Mouse (Mus musculus) intestine, embryonic 15.5 days (tissue): ENCODE data around the gene Fbxo10. TPM values are rescaled to one million over a fixed set of nuclear protein-coding genes. Genes with fewer than 3 reads are reported as not detected.
"Not testable (repeated sequence)": the region's sequence is repeated elsewhere in the genome, so short reads cannot be mapped to it uniquely, and the experiment has no call there.

Source experiments
- ATAC-seq: fragments of 200-750 bp; cut with Nextera tagmentation; 2 replicates; pipeline ENCODE4 v1.8.0; 2017; ENCODE audit warnings: moderate TSS enrichment, moderate library complexity
- H3K27ac ChIP-seq: fragments of 300-500 bp; sonication (generic); 2 replicates; pipeline ENCODE4 v1.5.1; 2015; ENCODE audit warnings: mild to moderate bottlenecking, inconsistent platforms
- H3K27me3 ChIP-seq: fragments of 300-500 bp; sonication (generic); replicated peaks from 2 replicates; pipeline ENCODE4 v1.6.1; 2015; ENCODE audit warnings: inconsistent platforms
- H3K36me3 ChIP-seq: fragments of 300-500 bp; sonication (generic); 2 replicates; pipeline ENCODE4 v1.6.1; 2015; ENCODE audit warnings: inconsistent platforms
- H3K4me1 ChIP-seq: fragments of 300-500 bp; sonication (generic); replicated peaks from 2 replicates; pipeline ENCODE4 v1.6.1; 2015; ENCODE audit warnings: inconsistent platforms
- H3K4me2 ChIP-seq: fragments of 300-500 bp; sonication (generic); replicated peaks from 2 replicates; pipeline ENCODE4 v1.6.1; 2015; ENCODE audit warnings: mild to moderate bottlenecking, inconsistent platforms
- H3K4me3 ChIP-seq: fragments of 300-500 bp; sonication (generic); replicated peaks from 2 replicates; pipeline ENCODE4 v1.5.1; 2015; ENCODE audit warnings: inconsistent platforms
- H3K9ac ChIP-seq: fragments of 300-500 bp; sonication (generic); 2 replicates; pipeline ENCODE4 v1.6.1; 2015; ENCODE audit warnings: inconsistent platforms
- H3K9me3 ChIP-seq: fragments of 300-500 bp; sonication (generic); 2 replicates; pipeline ENCODE4 v1.6.1; 2016; ENCODE audit warnings: inconsistent platforms
- WGBS: fragments of 180-500 bp; shearing (Covaris S2); methylation state at CpG from one replicate; pipeline ENCODE4 v1.1.7; 2015; 5-methylcytosine and 5-hydroxymethylcytosine counted together
- polyA plus RNA-seq: library from polyadenylated mRNA; unstranded; fragments of >200 nt; fragmentation: Nextera tagmentation; extraction: Ambion mirVana; gene quantifications from 2 replicates; pipeline ENCODE4 v1.2.1, GENCODE M21; 2015

The Fbxo10 gene
- polyA plus RNA-seq, 1 experiment from 2014 or later, result 9.4 TPM

- Histone ChIP-seq H3K27ac (no peak overlapping the region), H3K27me3 (no peaks in the 10 kb centered on the region), H3K9me3 (no peaks in the 10 kb centered on the region), H3K36me3 (peaks cover 4% of the 10 kb centered on the region; the same call in 1 of the 2 replicates), H3K4me1 (no peaks in the 10 kb centered on the region), H3K4me2 (no peak overlapping the region), H3K9ac (no peak overlapping the region), H3K4me3 (no peak overlapping the region)
- ATAC-seq, result no peak
- WGBS, result 83% methylated on average over 7 of the region's 7 CpGs
Observed at GRCm38 (mm10) chr4:45040795-45041194, 43.6 kb downstream of the Fbxo10 start.

GRCm38 (mm10) chr4:45039546-45039945 lies 44.9 kb downstream of the Fbxo10 start:
- 92% methylated on average over 7 of the region's 7 CpGs for WGBS
- ATAC-seq, H3K27ac ChIP-seq, H3K4me1 ChIP-seq, H3K36me3 ChIP-seq, H3K4me3 ChIP-seq, H3K9ac ChIP-seq, H3K4me2 ChIP-seq, H3K9me3 ChIP-seq, H3K27me3 ChIP-seq: not testable (repeated sequence)

DNA sequence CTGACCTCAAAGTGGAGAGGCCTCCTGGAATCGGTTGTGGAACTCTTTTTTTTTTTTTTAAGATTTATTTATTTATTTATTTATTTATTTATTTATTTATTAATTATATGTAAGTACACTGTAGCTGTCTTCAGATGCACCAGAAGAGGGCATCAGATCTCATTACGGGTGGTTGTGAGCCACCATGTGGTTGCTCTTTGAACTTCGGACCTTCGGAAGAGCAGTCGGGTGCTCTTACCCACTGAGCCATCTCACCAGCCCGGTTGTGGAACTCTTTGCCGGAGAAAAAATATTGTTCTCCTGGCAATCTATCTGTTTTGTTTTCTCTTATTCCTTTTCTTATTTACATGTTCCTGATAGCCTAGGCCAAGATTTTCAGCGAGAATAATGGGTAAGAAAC lies 45.5 kb downstream of the Fbxo10 start:
- 68% methylated on average over 8 of the region's 8 CpGs for WGBS
- ATAC-seq, H3K4me2 ChIP-seq, H3K27me3 ChIP-seq, H3K4me3 ChIP-seq, H3K4me1 ChIP-seq, H3K9ac ChIP-seq, H3K36me3 ChIP-seq, H3K27ac ChIP-seq, H3K9me3 ChIP-seq: not testable (repeated sequence)

- ATAC-seq, result no peak
- peaks cover 5% of the 10 kb centered on the region; the same call in 1 of the 2 replicates for H3K4me1 ChIP-seq
- H3K36me3 ChIP-seq, result peaks cover 4% of the 10 kb centered on the region; the same call in 1 of the 2 replicates
- 88% methylated on average over 13 of the region's 13 CpGs for WGBS
- H3K4me2 ChIP-seq, result no peak overlapping the region
- H3K4me3 ChIP-seq, result no peak overlapping the region
- H3K27me3 ChIP-seq, result no peaks in the 10 kb centered on the region
- no peaks in the 10 kb centered on the region for H3K9me3 ChIP-seq
- no peak overlapping the region for H3K27ac ChIP-seq
- no peak overlapping the region for H3K9ac ChIP-seq
Observed at GRCm38 (mm10) chr4:45037455-45038410, 46.7 kb downstream of the Fbxo10 start.

- H3K4me1 ChIP-seq, result peaks cover 5% of the 10 kb centered on the region; the same call in 1 of the 2 replicates
- WGBS, result 89% methylated on average over 5 of the region's 5 CpGs
- H3K27ac ChIP-seq, result no peak overlapping the region
- no peak overlapping the region for H3K9ac ChIP-seq
- H3K36me3 ChIP-seq, result peaks cover 4% of the 10 kb centered on the region; the same call in 1 of the 2 replicates
- no peak for ATAC-seq
- H3K4me3 ChIP-seq, result no peak overlapping the region
- H3K27me3 ChIP-seq, result no peaks in the 10 kb centered on the region
- H3K9me3 ChIP-seq, result no peaks in the 10 kb centered on the region
- H3K4me2 ChIP-seq, result no peak overlapping the region
Observed at GRCm38 (mm10) chr4:45036571-45036970, 47.8 kb downstream of the Fbxo10 start.

DNA sequence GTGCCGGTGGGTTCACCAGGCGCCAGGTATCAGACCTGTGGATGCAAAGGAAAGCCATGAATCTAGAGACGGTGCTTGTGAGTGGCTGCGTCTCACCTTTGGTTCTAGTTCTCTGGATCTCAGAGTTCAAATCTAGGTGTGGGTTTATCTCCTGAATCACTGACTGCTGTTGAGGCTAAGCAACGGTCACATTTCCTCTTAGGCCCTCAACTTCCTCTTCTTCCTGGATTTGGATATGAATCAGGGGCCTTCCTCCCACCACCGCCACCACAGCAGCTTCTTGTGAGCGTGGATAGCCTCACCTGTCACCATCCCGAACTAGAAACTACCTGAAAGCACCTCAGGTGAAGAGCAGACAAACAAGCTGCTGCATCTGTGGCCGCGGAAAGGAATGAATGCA lies 48.4 kb downstream of the Fbxo10 start:
- H3K4me2 ChIP-seq, result no peak overlapping the region
- WGBS, result 90% methylated on average over 10 of the region's 10 CpGs
- ATAC-seq, result no peak
- no peak overlapping the region for H3K9ac ChIP-seq
- H3K27me3 ChIP-seq, result no peaks in the 10 kb centered on the region
- H3K36me3 ChIP-seq, result peaks cover 4% of the 10 kb centered on the region; the same call in 1 of the 2 replicates
- no peaks in the 10 kb centered on the region for H3K9me3 ChIP-seq
- no peak overlapping the region for H3K4me3 ChIP-seq
- peaks cover 5% of the 10 kb centered on the region; the same call in 1 of the 2 replicates for H3K4me1 ChIP-seq
- no peak overlapping the region for H3K27ac ChIP-seq

DNA sequence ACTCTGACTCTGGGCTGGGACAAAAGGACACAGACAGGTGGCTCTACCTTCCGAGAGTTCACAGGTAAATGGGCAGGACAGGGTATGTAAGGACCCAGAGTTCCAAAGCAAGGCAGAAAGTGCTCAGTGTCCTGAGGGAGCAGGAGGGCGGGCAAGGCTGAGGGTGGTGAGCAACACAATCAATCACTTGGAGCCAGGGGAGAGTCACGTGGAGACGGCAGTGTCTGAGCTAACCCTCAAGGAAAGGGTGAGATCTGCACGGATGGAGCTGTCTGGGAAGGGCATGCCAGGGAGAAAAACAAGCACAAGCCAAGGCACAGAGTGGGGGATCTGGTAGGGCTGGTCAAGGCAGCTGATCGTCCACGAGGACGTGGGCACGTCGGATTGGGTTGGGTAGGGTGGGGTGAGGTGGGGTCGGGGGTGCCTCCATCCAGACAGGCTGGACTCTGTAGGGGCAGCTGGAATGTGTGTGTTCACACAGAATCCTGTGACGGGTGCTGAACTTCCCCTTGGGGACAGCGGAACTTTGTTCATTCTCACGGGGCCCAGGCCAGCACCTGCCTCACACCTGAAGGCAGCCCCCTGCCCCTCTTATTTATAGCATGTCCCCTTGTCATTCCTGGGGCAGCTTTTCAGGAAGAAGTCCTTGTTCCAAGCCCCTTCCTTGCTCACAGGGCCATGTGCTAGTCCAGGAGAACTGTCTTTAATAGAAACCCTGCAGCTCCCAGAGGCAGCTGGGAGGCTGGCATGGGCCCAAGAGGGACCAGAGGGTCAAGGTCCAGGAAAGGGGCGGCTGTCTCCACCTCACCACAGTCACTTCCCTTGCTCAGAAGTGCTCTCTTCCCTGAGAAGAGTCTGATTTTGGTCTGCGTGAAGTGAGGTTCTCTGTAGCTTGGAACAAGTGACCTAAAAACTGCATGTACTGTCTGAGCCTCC lies 49.4 kb downstream of the Fbxo10 start:
- Histone ChIP-seq H3K27me3 (no peaks in the 10 kb centered on the region), H3K9me3 (no peaks in the 10 kb centered on the region), H3K4me3 (no peak overlapping the region), H3K9ac (no peak overlapping the region), H3K36me3 (no peaks in the 10 kb centered on the region; the same call in 1 of the 2 replicates), H3K4me1 (peaks cover 5% of the 10 kb centered on the region; the same call in 1 of the 2 replicates), H3K4me2 (peak overlapping the region; percentile 5; the same call in 1 of the 2 replicates), H3K27ac (no peak overlapping the region)
- peak; percentile 83 for ATAC-seq
- 52% methylated on average over 16 of the region's 16 CpGs for WGBS

DNA sequence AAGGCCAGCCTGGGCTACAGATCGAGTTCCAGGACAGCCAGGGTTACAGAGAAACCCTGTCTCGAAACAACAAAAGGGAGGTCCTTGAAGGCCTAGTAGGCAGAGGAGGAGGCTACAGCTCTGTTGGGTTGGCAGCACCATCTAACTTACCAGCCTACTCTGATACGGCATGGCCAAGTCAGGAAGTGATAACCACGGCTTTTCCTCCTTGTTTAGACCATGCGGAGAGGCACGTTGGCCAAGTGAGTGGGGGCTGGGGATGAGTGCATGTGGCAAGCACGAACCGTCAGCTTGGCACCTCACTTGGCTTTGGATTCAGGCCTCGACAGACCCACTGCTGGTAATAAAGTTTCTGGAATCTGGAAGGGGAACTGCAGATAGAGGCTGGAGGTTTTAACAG lies 51.8 kb downstream of the Fbxo10 start:
- Histone ChIP-seq H3K9ac (no peak overlapping the region), H3K9me3 (no peaks in the 10 kb centered on the region), H3K27ac (no peak overlapping the region), H3K27me3 (no peaks in the 10 kb centered on the region), H3K4me3 (no peak overlapping the region), H3K4me1 (peaks cover 5% of the 10 kb centered on the region; the same call in 1 of the 2 replicates), H3K4me2 (no peak overlapping the region), H3K36me3 (peaks cover 6% of the 10 kb centered on the region)
- 90% methylated on average over 9 of the region's 9 CpGs for WGBS
- ATAC-seq, result no peak

DNA sequence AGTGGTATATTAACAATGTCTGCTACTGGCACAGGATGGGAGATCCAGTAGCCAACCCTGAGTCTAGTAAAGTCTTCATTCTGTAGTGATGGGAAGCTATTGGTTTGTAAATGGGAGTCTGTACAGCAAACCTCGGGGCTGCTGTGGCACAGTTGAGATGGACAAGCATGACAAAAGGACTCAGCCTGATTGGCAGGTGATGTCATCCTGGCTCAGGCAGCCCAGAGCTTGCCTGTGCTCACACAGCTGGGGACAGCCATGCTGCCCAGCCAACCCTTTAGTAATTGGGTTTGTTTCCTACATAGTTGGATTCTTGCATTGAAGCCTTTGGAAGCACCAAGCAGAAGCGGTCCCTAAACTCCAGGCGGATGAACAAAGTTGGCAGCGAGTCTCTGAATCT lies 57.9 kb downstream of the Fbxo10 start:
- Histone ChIP-seq H3K27ac (no peak overlapping the region), H3K9ac (no peak overlapping the region), H3K36me3 (peaks cover 6% of the 10 kb centered on the region), H3K4me3 (no peak overlapping the region), H3K27me3 (no peaks in the 10 kb centered on the region), H3K9me3 (no peaks in the 10 kb centered on the region), H3K4me2 (no peak overlapping the region), H3K4me1 (no peaks in the 10 kb centered on the region)
- 96% methylated on average over 4 of the region's 4 CpGs for WGBS
- no peak for ATAC-seq

DNA sequence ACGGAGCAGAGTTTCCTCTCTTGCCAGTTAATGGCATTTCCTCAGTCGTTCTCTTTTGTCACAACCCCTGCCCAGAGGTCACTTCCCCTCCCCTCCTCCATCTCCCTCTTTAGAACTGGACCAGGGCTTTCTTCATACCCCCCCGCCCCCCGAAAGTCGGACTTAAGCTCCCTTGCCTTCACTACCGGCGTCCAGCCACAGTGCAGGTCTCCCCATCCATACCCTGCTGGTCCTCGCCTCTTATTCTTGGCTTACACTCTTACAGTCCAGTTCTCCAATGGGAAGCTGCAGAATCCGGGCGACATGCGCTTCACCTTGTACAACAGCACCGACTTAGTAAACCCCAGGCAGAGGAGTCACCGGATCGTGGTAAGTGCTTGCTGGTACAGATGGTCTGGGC lies 65.4 kb downstream of the Fbxo10 start:
- H3K9me3 ChIP-seq, result no peaks in the 10 kb centered on the region
- no peaks in the 10 kb centered on the region for H3K36me3 ChIP-seq
- no peaks in the 10 kb centered on the region for H3K27me3 ChIP-seq
- H3K4me1 ChIP-seq, result peaks cover 9% of the 10 kb centered on the region; the same call in 1 of the 2 replicates
- 1% methylated on average over 14 of the region's 14 CpGs for WGBS
- H3K9ac ChIP-seq, result peak overlapping the region; percentile 58
- peak overlapping the region; percentile 63 for H3K4me3 ChIP-seq
- ATAC-seq, result no peak
- H3K4me2 ChIP-seq, result peak overlapping the region; percentile 90
- H3K27ac ChIP-seq, result no peak overlapping the region

DNA sequence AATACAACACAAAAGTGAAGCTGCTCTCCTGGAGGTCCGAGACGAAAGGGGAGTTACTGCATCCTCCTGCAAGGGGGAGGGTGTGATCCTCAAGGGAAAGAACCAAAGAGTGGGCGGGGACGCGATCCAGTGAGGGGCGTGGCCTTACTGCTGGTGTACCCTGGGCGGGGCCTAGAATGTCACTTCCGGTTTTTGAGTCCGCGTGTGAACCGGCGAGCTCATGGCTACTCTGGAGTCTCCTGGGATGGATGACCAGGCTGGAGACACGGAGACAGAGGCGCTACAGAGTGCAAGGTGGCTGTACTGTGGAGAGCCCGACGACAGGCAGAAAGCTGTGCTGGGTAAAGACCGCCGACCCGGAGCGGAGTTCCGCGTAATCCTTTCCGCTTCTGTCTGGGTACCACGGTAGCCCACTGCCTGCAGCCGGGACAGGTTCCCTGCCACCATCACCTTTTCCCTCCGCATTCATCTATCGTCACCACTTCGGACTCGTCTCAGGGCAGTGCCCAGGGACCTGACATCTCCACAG lies 65.9 kb downstream of the Fbxo10 start, which contains the start of gene Polr1e:
Gene Polr1e, plus strand, starts transcription at position 132 of the 529 bp plus-strand sequence.
- Histone ChIP-seq H3K9me3 (no peaks in the 10 kb centered on the region), H3K4me2 (peak within 1 kb of the TSS; percentile 90), H3K27ac (no peak within 1 kb of the TSS), H3K4me1 (peaks cover 12% of the 10 kb centered on the region), H3K9ac (peak within 1 kb of the TSS; percentile 58), H3K4me3 (peak within 1 kb of the TSS; percentile 63), H3K27me3 (no peaks in the 10 kb centered on the region), H3K36me3 (no peaks in the 10 kb centered on the region)
- ATAC-seq, result peak; percentile 93
- WGBS, result under 1% methylated on average over 29 of the region's 29 CpGs

DNA sequence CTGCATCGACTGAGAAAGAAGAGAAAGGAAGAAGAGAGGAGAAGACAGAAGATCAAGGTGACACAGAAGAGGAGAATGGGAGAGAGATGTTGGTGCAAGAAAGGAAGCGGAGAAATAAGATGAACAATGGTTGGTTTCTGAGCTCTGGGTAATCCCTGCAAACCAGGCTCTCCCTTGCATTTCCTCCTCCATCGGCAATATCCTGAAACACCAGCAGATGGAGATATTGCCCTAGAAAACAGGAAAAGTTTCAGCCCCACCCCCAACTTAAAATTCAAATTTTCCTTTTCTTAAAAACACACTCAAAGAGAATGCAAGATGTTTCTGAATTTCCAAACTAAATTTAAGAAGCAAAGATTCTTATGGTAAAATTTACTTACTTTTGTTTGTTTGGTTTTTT lies 68.8 kb downstream of the Fbxo10 start:
- H3K36me3 ChIP-seq, result no peaks in the 10 kb centered on the region
- peaks cover 20% of the 10 kb centered on the region for H3K4me1 ChIP-seq
- 11% methylated on average over 3 of the region's 3 CpGs for WGBS
- no peak for ATAC-seq
- no peaks in the 10 kb centered on the region for H3K27me3 ChIP-seq
- H3K27ac ChIP-seq, result no peak overlapping the region
- H3K4me2 ChIP-seq, result no peak overlapping the region
- H3K9me3 ChIP-seq, result no peaks in the 10 kb centered on the region
- no peak overlapping the region for H3K9ac ChIP-seq
- H3K4me3 ChIP-seq, result no peak overlapping the region
